Mouse (Mus musculus): ENCODE measurements at regions not wholly inside any gene's neighbourhood (a gene's known extent, or its start where the extent isn't known, plus 50 kb on each side); places are given as distances from the start of the nearest gene placed in this dataset.

- Histone ChIP-seq H3K4me1 (ENCODE audit: control insufficient read depth, insufficient read depth) (no peaks in the 10 kb centered on the region), H3K4me2 (ENCODE audit: low read depth, low read length) (no peak overlapping the region), H3K36me3 (replicated peaks; ENCODE audit: control insufficient read depth, insufficient read depth, low read length) (no peaks in the 10 kb centered on the region), H3K9ac (replicated peaks; ENCODE audit: low read depth, low read length) (no peak overlapping the region), H3K9me3 (replicated peaks; ENCODE audit: control insufficient read depth, low read length) (no peaks in the 10 kb centered on the region), H3K4me3 (ENCODE audit: low read depth, low read length) (no peak overlapping the region), H3K27me3 (ENCODE audit: control insufficient read depth, insufficient read depth, low read length) (no peaks in the 10 kb centered on the region), H3K27ac (ENCODE audit: low read depth) (no peak overlapping the region)
- ATAC-seq (ENCODE audit: insufficient read depth, low read depth) (no peak), DNase-seq (ENCODE audit: low spot score) (no peak)
- TF ChIP-seq EP300 (IDR thresholded peaks at IDR 0.05; ENCODE audit: low read depth) (no peak), CTCF (IDR thresholded peaks at IDR 0.05; ENCODE audit: low read depth) (no peak)
- 38% methylated on average over 2 of the region's 2 CpGs for WGBS
Observed at GRCm38 (mm10) chr3:38568596-38568975, 83.9 kb upstream of the Ankrd50 start.

GRCm38 (mm10) chr3:38567946-38568595, 83.4 kb upstream of the Ankrd50 start:
- 79% methylated on average over 8 of the region's 8 CpGs for WGBS
- H3K9me3 ChIP-seq (replicated peaks; ENCODE audit: control insufficient read depth, low read length), result no peaks in the 10 kb centered on the region

DNA sequence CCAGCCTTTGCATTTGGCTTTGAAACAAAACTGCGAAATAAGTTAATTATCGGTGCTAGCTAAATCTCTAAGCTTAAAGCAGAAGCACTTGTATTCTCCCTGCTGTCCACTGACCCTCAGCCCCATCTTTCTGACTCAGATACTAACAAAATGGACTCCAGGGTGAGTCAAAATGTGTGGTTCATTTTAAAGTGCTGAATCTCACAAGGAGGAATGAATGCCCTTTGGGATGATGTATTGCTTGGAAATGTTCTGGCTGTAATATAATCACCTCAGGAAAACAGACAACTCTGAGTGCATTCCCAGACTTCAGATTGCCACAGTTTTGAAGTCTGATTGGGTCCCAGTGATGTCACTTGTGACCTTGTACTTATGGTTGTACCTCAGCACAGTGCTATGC, 81.9 kb upstream of the Ankrd50 start:
- H3K4me1 ChIP-seq (ENCODE audit: control insufficient read depth, insufficient read depth), result no peaks in the 10 kb centered on the region
- H3K9ac ChIP-seq (replicated peaks; ENCODE audit: low read depth, low read length), result no peak overlapping the region
- no peaks in the 10 kb centered on the region for H3K27me3 ChIP-seq (ENCODE audit: control insufficient read depth, insufficient read depth, low read length)
- H3K27ac ChIP-seq (ENCODE audit: low read depth), result no peak overlapping the region
- no peaks in the 10 kb centered on the region for H3K9me3 ChIP-seq (replicated peaks; ENCODE audit: control insufficient read depth, low read length)
- no peaks in the 10 kb centered on the region for H3K36me3 ChIP-seq (replicated peaks; ENCODE audit: control insufficient read depth, insufficient read depth, low read length)
- H3K4me2 ChIP-seq (ENCODE audit: low read depth, low read length), result no peak overlapping the region
- H3K4me3 ChIP-seq (ENCODE audit: low read depth, low read length), result no peak overlapping the region
- DNase-seq (ENCODE audit: low spot score) (no peak), ATAC-seq (ENCODE audit: insufficient read depth, low read depth) (no peak)
- no peak for TF ChIP-seq CTCF (IDR thresholded peaks at IDR 0.05; ENCODE audit: low read depth)
- no peak for TF ChIP-seq EP300 (IDR thresholded peaks at IDR 0.05; ENCODE audit: low read depth)
- 82% methylated on average over 2 of the region's 2 CpGs for WGBS

More at GRCm38 (mm10) chr3:38567946-38568595, 83.4 kb upstream of the Ankrd50 start:
- no peaks in the 10 kb centered on the region for H3K4me1 ChIP-seq (ENCODE audit: control insufficient read depth, insufficient read depth)
- H3K27ac ChIP-seq (ENCODE audit: low read depth), result no peak overlapping the region
- no peak for TF ChIP-seq EP300 (IDR thresholded peaks at IDR 0.05; ENCODE audit: low read depth)
- no peak for TF ChIP-seq CTCF (IDR thresholded peaks at IDR 0.05; ENCODE audit: low read depth)
- no peak overlapping the region for H3K4me3 ChIP-seq (ENCODE audit: low read depth, low read length)
- DNase-seq (ENCODE audit: low spot score) (no peak), ATAC-seq (ENCODE audit: insufficient read depth, low read depth) (no peak)
- no peaks in the 10 kb centered on the region for H3K27me3 ChIP-seq (ENCODE audit: control insufficient read depth, insufficient read depth, low read length)
- no peak overlapping the region for H3K9ac ChIP-seq (replicated peaks; ENCODE audit: low read depth, low read length)
- no peak overlapping the region for H3K4me2 ChIP-seq (ENCODE audit: low read depth, low read length)
- no peaks in the 10 kb centered on the region for H3K36me3 ChIP-seq (replicated peaks; ENCODE audit: control insufficient read depth, insufficient read depth, low read length)

DNA sequence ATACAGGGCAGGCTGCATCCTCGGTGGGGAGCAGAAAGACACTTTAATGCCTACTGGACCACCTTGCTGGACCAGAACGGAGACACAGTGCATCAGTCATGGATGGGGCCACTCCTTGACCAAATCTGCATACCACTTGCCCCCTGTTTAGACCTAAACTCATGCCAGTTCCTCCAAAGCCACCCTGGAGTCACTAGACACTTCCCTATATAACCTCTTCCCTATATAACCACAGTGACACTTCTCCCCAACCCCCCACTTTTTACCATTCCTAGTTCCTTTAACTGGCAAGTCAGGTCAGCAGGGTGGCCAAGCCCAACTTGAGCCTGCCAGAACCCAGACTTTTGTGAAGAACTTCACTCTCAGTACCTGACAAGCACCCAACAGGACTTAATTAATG, 80.2 kb upstream of the Ankrd50 start:
- WGBS, result 39% methylated on average over 2 of the region's 2 CpGs
- no peaks in the 10 kb centered on the region for H3K4me1 ChIP-seq (ENCODE audit: control insufficient read depth, insufficient read depth)
- no peak overlapping the region for H3K4me2 ChIP-seq (ENCODE audit: low read depth, low read length)
- DNase-seq (ENCODE audit: low spot score) (no peak), ATAC-seq (ENCODE audit: insufficient read depth, low read depth) (no peak)
- no peaks in the 10 kb centered on the region for H3K9me3 ChIP-seq (replicated peaks; ENCODE audit: control insufficient read depth, low read length)
- no peak overlapping the region for H3K4me3 ChIP-seq (ENCODE audit: low read depth, low read length)
- H3K9ac ChIP-seq (replicated peaks; ENCODE audit: low read depth, low read length), result no peak overlapping the region
- H3K27me3 ChIP-seq (ENCODE audit: control insufficient read depth, insufficient read depth, low read length), result no peaks in the 10 kb centered on the region
- no peaks in the 10 kb centered on the region for H3K36me3 ChIP-seq (replicated peaks; ENCODE audit: control insufficient read depth, insufficient read depth, low read length)
- no peak for TF ChIP-seq EP300 (IDR thresholded peaks at IDR 0.05; ENCODE audit: low read depth)
- TF ChIP-seq CTCF (IDR thresholded peaks at IDR 0.05; ENCODE audit: low read depth), result no peak
- no peak overlapping the region for H3K27ac ChIP-seq (ENCODE audit: low read depth)

GRCm38 (mm10) chr3:38564364-38564763, 79.7 kb upstream of the Ankrd50 start:
- TF ChIP-seq EP300 (IDR thresholded peaks at IDR 0.05; ENCODE audit: low read depth) (no peak), CTCF (IDR thresholded peaks at IDR 0.05; ENCODE audit: low read depth) (no peak)
- no peaks in the 10 kb centered on the region for H3K27me3 ChIP-seq (ENCODE audit: control insufficient read depth, insufficient read depth, low read length)
- no peak overlapping the region for H3K27ac ChIP-seq (ENCODE audit: low read depth)
- H3K9me3 ChIP-seq (replicated peaks; ENCODE audit: control insufficient read depth, low read length), result no peaks in the 10 kb centered on the region
- H3K9ac ChIP-seq (replicated peaks; ENCODE audit: low read depth, low read length), result no peak overlapping the region
- H3K4me3 ChIP-seq (ENCODE audit: low read depth, low read length), result no peak overlapping the region
- no peak for DNase-seq (ENCODE audit: low spot score)
- ATAC-seq (ENCODE audit: insufficient read depth, low read depth), result no peak
- no peaks in the 10 kb centered on the region for H3K4me1 ChIP-seq (ENCODE audit: control insufficient read depth, insufficient read depth)
- no peak overlapping the region for H3K4me2 ChIP-seq (ENCODE audit: low read depth, low read length)
- H3K36me3 ChIP-seq (replicated peaks; ENCODE audit: control insufficient read depth, insufficient read depth, low read length), result no peaks in the 10 kb centered on the region
- 44% methylated on average over 2 of the region's 2 CpGs for WGBS

- DNase-seq (ENCODE audit: low spot score), result no peak
- Histone ChIP-seq H3K27ac (ENCODE audit: low read depth) (no peak overlapping the region), H3K4me3 (ENCODE audit: low read depth, low read length) (no peak overlapping the region), H3K36me3 (replicated peaks; ENCODE audit: control insufficient read depth, insufficient read depth, low read length) (no peaks in the 10 kb centered on the region), H3K9me3 (replicated peaks; ENCODE audit: control insufficient read depth, low read length) (no peaks in the 10 kb centered on the region), H3K4me2 (ENCODE audit: low read depth, low read length) (no peak overlapping the region), H3K9ac (replicated peaks; ENCODE audit: low read depth, low read length) (no peak overlapping the region), H3K4me1 (ENCODE audit: control insufficient read depth, insufficient read depth) (no peaks in the 10 kb centered on the region), H3K27me3 (ENCODE audit: control insufficient read depth, insufficient read depth, low read length) (no peaks in the 10 kb centered on the region)
- TF ChIP-seq EP300 (IDR thresholded peaks at IDR 0.05; ENCODE audit: low read depth) (no peak), CTCF (IDR thresholded peaks at IDR 0.05; ENCODE audit: low read depth) (no peak)
- 52% methylated on average over 2 of the region's 2 CpGs for WGBS
- no peak for ATAC-seq (ENCODE audit: insufficient read depth, low read depth)
Observed at GRCm38 (mm10) chr3:38561186-38561585, 76.5 kb upstream of the Ankrd50 start.
